Mouse (Mus musculus): Measurements from ENCODE around the gene Slc8a1.

The Slc8a1 gene

GRCm38 (mm10) chr17:81669062-81669815, 68.9 kb downstream of the Slc8a1 start:
- DNase-seq = peak; percentile 24

GRCm38 (mm10) chr17:81668466-81668865, 69.7 kb downstream of the Slc8a1 start:
- no peak for DNase-seq

- no peak for DNase-seq
These were observed 70.2 kb downstream of the Slc8a1 start for GRCm38 (mm10) chr17:81667935-81668334.

DNA sequence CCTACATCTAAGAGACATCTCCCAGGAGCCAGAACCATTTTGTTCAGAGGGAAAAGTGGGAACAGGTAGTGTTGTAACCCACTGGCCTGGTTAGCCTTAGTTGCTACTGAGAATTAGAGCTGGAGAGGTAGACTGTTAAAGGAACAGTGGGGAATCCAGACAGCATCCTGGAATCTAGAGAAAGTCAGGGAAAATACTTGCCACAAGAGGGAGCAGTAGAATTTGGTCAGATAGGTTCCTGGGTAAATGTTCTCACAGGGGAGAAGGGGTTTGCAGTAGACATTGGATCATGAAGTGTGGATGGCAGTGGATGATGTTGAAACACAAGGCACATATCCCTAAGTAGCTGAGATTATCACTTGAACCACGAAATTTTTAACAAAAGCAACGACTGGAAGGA, 71.6 kb downstream of the Slc8a1 start:
- DNase-seq = no peak

DNA sequence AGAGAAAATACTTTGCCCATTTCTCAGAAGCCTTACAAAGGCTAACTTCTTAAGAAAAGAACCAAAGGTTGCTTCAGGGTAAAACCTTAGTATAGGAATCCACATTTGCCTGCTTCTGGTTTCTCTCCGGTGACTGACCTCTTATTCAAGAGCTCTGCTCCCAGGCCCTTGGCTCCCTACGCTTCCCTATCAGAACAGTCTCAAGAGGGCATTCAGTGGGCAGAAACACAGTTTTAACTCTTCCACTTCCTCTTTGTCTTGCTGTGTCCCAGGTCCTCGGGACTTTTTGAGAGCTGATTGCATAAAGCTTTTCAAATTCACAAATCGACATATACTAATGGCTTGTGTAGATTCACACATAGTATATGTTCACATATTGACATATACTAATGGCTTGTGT, 73.3 kb downstream of the Slc8a1 start:
- DNase-seq = no peak

- no peak for DNase-seq
These were observed 80.3 kb downstream of the Slc8a1 start for GRCm38 (mm10) chr17:81657828-81658227.

GRCm38 (mm10) chr17:81654548-81654947, 83.6 kb downstream of the Slc8a1 start:
- no peak for DNase-seq

- no peak for DNase-seq
These were observed 85.2 kb downstream of the Slc8a1 start for GRCm38 (mm10) chr17:81652958-81653357.

DNA sequence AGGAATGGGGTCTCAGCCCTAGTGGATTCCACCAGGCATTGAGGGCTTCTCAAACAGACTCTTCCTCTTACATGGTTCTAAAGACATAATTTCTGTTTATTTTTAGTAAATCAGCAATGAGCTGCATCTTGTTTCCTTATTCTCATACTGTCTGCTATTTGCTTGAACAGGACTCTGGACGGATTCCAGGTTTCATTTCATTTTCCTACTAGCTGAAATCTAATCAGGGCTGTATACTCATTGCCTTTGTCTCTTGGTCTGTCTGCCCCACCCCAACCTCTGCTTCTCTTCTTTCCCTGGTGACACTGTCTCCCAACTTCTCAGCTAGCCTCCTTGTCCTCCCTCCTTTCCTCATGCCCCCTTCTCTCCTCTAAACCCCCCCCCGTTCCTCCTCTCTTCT, 101.4 kb downstream of the Slc8a1 start:
- DNase-seq = no peak

DNA sequence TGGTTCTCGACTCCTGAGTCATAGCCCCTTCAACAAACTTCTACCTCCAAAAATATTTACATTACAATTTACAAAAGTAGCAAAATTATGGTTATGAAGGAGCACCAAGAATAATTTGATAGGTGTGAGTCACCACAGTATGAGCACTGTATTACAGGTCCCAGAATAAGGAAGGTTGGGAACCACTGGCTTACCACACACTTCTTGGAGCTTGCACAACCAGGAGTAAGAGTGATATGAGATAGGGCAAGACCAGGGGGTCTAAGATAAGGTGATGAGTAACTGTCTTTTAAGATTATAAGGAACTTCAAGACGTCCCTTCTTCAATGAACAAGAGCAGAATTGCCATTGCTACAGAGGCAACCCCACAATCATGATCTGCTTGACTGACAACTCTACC, 107.7 kb downstream of the Slc8a1 start:
- no peak for DNase-seq

DNA sequence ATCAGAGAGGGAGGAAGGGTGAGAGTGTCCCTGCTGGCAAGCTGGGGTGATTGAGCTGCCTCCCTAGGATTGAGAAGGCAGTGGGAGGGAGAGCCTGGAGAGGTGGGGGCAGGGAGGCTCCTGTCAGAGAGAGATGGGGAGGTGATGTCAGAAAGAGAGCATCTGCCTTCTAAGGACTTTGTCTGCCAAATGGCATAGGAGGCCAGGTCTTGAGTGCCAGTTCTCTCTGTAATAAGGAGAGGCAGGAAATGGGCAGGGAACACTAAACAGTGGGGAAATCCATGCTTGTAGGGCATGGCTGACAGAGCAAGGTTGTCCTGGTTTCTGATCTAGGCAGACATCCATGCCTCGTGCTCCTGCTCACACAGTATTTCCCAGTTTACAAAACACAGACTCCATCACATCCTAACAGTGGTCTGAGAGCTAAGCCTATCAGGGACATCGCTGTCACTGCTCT, 117.0 kb downstream of the Slc8a1 start:
- DNase-seq = no peak

- DNase-seq = no peak
These were observed 119.7 kb downstream of the Slc8a1 start for GRCm38 (mm10) chr17:81618461-81618860.

DNA sequence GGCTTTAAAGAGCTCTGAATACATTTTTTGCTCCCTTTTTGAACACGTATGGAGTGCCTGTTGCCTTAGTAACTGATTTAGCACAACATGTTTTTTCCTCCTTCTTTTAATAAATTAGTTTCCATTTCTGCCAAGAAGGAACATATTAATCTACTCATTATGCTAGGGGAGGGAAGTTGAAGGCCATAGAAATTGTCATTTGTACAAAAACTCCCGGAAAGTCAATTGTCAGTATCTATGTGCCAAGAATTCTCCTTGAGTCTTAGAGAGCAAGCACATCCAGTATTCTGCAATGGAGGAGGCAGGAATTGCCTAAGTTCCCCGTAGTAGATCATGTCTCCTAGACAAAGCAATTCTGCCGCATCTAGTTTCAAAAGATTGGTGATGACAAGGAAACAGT, 121.9 kb downstream of the Slc8a1 start:
- no peak for DNase-seq

DNA sequence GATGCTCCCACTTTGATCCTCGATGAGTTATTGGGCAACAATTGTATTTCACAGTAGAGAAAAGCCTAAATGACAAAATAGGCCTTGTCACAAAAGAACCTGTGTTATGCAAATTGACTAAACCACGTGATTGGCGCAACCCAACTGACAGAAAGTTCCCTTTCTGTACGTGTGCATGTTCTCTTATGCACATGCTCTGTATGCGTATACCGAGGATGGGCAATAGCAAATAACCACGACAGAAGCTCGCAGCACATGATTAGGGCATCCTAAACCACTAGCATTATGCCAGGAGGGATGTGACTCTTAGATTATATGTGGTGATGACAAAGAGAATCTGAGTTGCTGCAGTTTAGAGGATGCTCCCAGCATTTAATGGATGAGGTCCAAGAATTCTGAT, 122.8 kb downstream of the Slc8a1 start:
- DNase-seq = no peak

GRCm38 (mm10) chr17:81607515-81607914, 130.7 kb downstream of the Slc8a1 start:
- DNase-seq = no peak

DNA sequence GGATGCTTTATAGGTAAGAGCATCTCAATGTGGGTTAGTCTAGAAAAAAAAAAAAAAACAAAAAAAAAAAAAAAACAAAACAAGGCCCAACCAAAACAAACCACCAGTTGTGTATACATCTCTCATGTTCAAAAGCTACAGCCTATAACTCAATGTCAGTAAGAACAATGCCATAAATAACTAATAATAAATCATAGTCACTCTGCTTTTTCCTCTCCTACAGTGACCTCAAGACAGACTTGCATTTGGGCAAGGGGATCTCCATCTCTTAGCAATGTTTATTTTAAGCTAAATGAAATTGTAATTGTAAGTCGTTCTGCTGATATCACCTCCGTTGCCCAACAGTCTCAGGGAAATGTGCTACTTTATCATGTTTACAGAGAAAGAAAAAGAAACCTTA, 132.1 kb downstream of the Slc8a1 start:
- no peak for DNase-seq

DNA sequence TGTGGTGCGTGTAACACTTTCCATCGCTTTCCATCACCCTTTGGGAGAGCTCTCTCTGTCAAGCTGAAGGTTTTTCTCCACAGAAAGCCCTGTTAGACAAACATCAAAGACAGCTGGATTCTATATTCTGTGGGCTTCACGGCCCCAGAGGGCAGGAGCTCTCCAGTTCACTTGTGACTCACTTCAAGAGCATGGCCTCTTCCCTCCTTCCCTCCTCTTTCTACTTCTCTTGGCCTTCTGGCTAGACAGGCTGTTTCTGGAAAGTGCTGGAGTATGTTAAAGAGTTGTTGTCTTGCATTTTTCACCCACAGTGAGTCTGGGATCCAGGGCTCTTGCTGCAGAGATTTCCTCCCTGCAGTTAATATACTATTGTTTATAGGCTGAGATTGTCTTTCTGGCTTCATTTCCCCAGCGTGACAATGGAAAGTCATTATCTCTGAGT, 132.9 kb downstream of the Slc8a1 start:
- DNase-seq = no peak

DNA sequence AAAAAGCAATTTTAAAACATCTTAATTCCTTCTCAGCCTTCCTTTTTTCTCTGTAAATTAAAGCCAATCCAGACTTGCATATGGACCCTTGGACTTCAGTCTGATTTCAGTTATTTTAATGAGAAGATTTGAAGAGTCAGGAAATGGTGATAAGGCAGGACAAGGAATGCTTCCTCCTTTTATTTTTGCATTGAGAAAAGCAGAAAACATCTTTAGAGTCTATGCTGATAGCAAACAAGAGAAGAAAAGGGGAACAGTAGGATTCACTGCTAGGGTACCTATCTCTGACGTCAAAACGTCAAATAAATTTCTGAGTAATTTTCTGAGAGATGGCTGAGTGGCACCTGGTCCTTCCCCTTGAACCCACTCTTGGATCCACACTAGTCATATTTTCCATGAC, 139.1 kb downstream of the Slc8a1 start:
- no peak for DNase-seq

GRCm38 (mm10) chr17:81589791-81590190, 148.4 kb downstream of the Slc8a1 start:
- no peak for DNase-seq

- no peak for DNase-seq
These were observed 151.4 kb downstream of the Slc8a1 start for GRCm38 (mm10) chr17:81586759-81587158.

GRCm38 (mm10) chr17:81579728-81580425, 158.3 kb downstream of the Slc8a1 start:
- DNase-seq = no peak

DNA sequence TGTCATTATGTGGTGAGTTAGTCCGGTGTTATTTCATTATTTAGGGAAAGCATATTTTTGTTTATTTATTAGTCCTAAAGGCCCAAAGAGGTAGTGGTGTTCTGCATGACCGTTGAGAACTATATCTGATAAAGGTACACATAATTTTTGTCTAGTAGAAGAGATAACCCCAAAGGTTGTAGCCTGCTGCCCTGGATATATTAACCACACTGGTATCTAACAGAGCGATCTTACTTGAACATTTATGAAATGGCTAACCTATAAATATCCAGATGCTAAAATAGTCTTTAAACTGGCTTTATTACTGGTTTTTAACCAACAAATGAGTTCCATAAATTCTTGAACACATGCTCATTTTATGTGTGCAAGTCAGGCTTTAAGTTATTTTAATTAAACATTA, 161.3 kb downstream of the Slc8a1 start:
- DNase-seq = no peak

DNA sequence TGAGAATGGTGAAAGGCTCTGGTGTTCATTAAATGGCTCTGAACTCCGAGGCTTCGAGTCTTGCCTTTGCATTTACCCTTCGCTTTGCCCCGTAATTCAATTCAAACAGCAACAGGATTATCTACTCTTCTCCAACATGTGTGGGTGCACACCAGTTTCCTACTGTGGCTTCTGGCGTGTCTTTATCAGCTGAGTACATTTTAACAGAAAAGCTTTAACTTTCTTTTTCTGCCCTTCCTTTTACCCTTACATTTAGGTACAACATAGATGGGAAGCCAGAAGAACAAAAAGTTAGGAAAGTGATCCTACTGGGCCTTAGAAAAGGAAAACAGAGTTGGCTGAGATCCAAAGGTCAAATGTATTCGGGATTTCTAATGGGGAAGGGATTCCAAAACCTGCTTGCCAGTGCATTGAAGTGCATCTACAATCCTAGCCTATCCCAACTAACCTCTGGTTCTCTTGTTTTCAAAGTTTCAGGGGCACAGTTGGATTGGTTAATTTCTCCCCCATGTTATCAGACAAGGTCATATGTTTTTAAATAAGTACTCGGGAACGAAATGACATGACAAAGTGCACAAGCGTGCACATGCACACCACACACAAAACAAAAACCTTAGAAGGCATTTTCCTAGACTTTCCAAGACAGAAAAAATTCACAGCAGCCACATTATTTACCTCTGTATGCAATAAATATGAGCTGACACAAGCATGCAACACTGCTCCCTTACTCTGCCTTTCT, 172.4 kb downstream of the Slc8a1 start:
- DNase-seq = no peak

All from kidney, adult 18-20 months (tissue).